Mouse (Mus musculus): ENCODE measurements around the gene Gm5751. TPM values are rescaled to one million over a fixed set of nuclear protein-coding genes. Genes with fewer than 3 reads are reported as not detected.

Gm5751 gene
- polyA plus RNA-seq (2012; rRNA removed): not detected in 2 replicates

GRCm38 (mm10) chrX:8873953-8874352 is at the start of gene Gm5751:
Gene Gm5751, plus strand, starts transcription at chrX:8874253.

GRCm38 (mm10) chrX:8843694-8844093 is 30.4 kb upstream of the Gm5751 start, which contains the start of gene Gm6592:
Gene Gm6592, plus strand, starts transcription at chrX:8843994.

GRCm38 (mm10) chrX:8892343-8893155 is 18.5 kb downstream of the Gm5751 start, which contains the start of gene B630019K06Rik:
Gene B630019K06Rik, plus strand, starts transcription at chrX:8892382.

Other genes starting within 250 kb of the Gm5751 start
- gene Ssxb8, start 183.4 kb upstream of the Gm5751 start, polyA plus RNA-seq (2012; rRNA removed): not detected in 2 replicates
- not detected in 2 replicates for gene Ssx9, start 125.8 kb upstream of the Gm5751 start, polyA plus RNA-seq (2012; rRNA removed)
- gene Ssxb5, start 70.6 kb upstream of the Gm5751 start, polyA plus RNA-seq (2012; rRNA removed): not detected in 2 replicates
- gene Gm6592, start 30.3 kb upstream of the Gm5751 start, polyA plus RNA-seq (2012; rRNA removed): not detected in 2 replicates
- 30.0 and 31.2 TPM in 2 replicates for gene B630019K06Rik, start 18.1 kb downstream of the Gm5751 start, polyA plus RNA-seq (2012; rRNA removed)
- not detected in 2 replicates for gene Fthl17b, start 88.7 kb downstream of the Gm5751 start, polyA plus RNA-seq (2012; rRNA removed)
- not detected in 2 replicates for gene Fthl17c, start 102.3 kb downstream of the Gm5751 start, polyA plus RNA-seq (2012; rRNA removed)
- not detected in 2 replicates for gene Fthl17d, start 112.5 kb downstream of the Gm5751 start, polyA plus RNA-seq (2012; rRNA removed)
- not detected in 2 replicates for gene Fthl17e, start 159.2 kb downstream of the Gm5751 start, polyA plus RNA-seq (2012; rRNA removed)
- not detected in 2 replicates for gene Fthl17f, start 188.8 kb downstream of the Gm5751 start, polyA plus RNA-seq (2012; rRNA removed)
- gene 4930402K13Rik, start 230.3 kb downstream of the Gm5751 start, polyA plus RNA-seq (2012; rRNA removed): not detected in 2 replicates

All from central nervous system, embryonic 14 days (tissue).